Mouse (Mus musculus) hindbrain, embryonic 10.5 days (tissue): ENCODE results near the gene Btg4. TPM values are rescaled to one million over a fixed set of nuclear protein-coding genes. Genes with fewer than 3 reads are reported as not detected.
"Not testable (repeated sequence)": the region's sequence is repeated elsewhere in the genome, so short reads cannot be mapped to it uniquely, and the experiment has no call there.

Source experiments
- DNase-seq: peaks from one replicate; pipeline ENCODE4 v3.0.0-alpha.2; 2017; ENCODE audit warnings: low spot score
- H3K27ac ChIP-seq: fragments of 300-500 bp; sonication (generic); 2 replicates; pipeline ENCODE4 v1.5.1; 2016; ENCODE audit warnings: mild to moderate bottlenecking, moderate library complexity
- H3K27me3 ChIP-seq: fragments of 300-500 bp; sonication (generic); 2 replicates; pipeline ENCODE4 v1.6.1; 2016; ENCODE audit warnings: mild to moderate bottlenecking; ENCODE audit not compliant: poor library complexity, insufficient read depth, severe bottlenecking
- H3K36me3 ChIP-seq: fragments of 300-500 bp; sonication (generic); 2 replicates; pipeline ENCODE4 v1.6.1; 2016; ENCODE audit warnings: mild to moderate bottlenecking, moderate library complexity
- H3K4me1 ChIP-seq: fragments of 300-500 bp; sonication (generic); replicated peaks from 2 replicates; pipeline ENCODE4 v1.6.1; 2016; ENCODE audit warnings: mild to moderate bottlenecking
- H3K4me3 ChIP-seq: fragments of 300-500 bp; sonication (generic); 2 replicates; pipeline ENCODE4 v1.5.1; 2016; ENCODE audit warnings: mild to moderate bottlenecking, moderate library complexity
- H3K9me3 ChIP-seq: fragments of 300-500 bp; sonication (generic); 2 replicates; pipeline ENCODE4 v1.6.1; 2016; ENCODE audit warnings: mild to moderate bottlenecking, moderate library complexity
- WGBS: fragments of 180-500 bp; shearing (Covaris S2); methylation state at CpG from one replicate; pipeline ENCODE4 v1.1.7; 2016; 5-methylcytosine and 5-hydroxymethylcytosine counted together
- polyA plus RNA-seq: library from polyadenylated mRNA; unstranded; fragments of >200 nt; fragmentation: Nextera tagmentation; extraction: Ambion mirVana; gene quantifications from 2 replicates; pipeline ENCODE4 v1.2.1, GENCODE M21; 2016

Gene Btg4
- polyA plus RNA-seq, 1 experiment from 2014 or later, result not detected

DNA sequence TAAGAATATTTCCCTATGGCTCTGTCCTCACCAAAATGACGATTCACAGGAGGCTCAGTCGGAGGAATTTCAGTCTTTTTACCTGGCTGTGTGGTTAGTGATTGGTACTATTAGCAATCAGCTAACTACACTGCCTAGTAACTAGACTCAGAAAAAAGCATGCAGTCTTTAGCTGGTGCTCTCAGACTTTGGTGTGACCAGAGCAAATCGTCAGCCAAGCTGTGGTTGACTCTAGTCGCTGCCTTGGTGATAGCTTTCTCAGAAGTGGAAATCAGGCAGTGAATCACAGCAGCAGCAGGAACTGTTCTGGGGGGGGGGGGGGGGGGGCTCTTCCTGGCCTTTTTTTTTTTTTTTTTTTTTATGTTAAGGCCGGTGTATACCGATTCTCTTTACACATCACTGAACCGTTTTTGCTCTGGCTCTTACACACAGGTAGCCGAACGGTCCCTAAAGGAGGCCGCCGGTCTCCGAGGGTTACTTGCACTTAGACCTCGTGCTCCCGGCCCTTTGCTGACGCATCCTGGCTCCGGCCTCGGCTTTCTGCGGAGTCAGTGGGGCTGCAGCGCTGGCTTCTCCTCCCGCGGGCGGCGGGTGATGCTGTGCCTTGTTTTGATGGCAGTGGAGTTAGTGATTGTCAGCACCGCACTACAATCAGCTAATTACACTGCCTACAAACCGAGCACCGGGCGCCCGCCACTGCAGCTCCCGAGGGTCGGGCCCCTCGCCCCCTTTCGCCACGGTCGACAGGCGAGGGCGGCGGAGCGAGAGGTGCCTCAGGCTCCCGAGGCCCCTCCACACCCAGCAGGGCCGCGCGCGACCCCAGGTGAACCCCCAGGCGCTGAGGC lies 42.5 kb downstream of the Btg4 start:
- H3K4me3 ChIP-seq, result peak overlapping the region; percentile 75
- H3K27ac ChIP-seq, result peak overlapping the region; percentile 89
- peak; percentile 71 for DNase-seq
- peaks cover 50% of the 10 kb centered on the region for H3K27me3 ChIP-seq
- WGBS, result 2% methylated on average over 44 of the region's 44 CpGs
- H3K36me3 ChIP-seq, result no peaks in the 10 kb centered on the region
- peaks cover 24% of the 10 kb centered on the region for H3K4me1 ChIP-seq
- H3K9me3 ChIP-seq, result no peaks in the 10 kb centered on the region

DNA sequence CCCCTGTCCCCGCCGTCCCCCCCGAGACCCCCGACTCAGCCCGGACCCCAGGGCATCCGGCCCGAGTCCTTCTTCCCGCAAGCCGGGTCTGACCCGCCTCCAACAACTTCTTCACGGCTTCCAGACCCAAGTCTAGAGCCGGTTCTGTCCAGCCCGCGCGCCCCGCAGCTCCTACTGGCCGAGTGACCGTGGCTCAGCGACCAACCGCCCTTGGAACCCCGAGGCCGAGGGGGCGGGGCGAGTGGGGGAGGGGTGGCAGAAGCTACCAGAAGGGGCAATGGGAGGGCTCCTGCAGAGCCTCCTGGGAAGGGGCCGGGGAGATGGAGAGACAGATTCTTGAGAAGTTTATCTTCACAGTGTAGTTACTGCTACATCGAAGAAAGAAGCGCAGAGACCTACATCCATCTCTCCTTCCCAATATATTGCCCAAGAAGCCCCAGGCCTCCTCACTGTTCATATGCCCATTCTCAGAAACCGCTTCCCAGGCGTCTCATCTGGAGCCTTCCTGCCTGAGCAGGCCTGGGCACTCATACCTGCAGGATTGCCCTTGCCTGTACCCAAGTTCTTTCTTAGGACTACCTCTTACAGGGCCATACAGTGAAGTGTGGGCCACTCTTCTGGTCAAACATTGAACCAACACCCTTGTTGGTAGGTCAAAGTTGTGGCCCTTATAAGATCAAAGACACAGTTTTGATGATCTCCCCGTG lies 43.3 kb downstream of the Btg4 start:
- DNase-seq, result peak; percentile 74
- Histone ChIP-seq H3K27ac (peak overlapping the region; percentile 89), H3K4me1 (peaks cover 24% of the 10 kb centered on the region), H3K9me3 (no peaks in the 10 kb centered on the region), H3K27me3 (peaks cover 50% of the 10 kb centered on the region), H3K36me3 (no peaks in the 10 kb centered on the region), H3K4me3 (peak overlapping the region; percentile 75)
- 11% methylated on average over 30 of the region's 30 CpGs for WGBS

DNA sequence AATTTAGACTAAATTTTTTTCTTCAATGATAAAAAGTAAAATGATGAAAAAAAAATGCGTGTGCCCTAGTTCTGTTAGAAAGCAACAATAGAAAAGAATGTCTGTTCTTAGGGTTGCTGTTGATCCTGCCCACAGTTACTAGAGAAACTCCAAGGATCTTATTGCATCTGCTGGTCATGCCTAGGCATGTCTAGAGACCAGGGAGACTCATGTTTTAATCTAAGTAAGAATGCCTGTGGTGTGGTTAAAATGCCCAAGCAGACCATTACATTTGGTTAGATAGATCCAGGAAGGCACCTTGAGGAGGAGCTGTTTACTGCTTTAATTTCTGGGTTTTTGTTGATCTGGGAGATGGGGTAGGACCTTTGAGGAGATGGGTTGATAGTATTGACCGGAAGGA lies 45.0 kb downstream of the Btg4 start:
- peaks cover 38% of the 10 kb centered on the region for H3K27me3 ChIP-seq
- no peak overlapping the region for H3K27ac ChIP-seq

DNA sequence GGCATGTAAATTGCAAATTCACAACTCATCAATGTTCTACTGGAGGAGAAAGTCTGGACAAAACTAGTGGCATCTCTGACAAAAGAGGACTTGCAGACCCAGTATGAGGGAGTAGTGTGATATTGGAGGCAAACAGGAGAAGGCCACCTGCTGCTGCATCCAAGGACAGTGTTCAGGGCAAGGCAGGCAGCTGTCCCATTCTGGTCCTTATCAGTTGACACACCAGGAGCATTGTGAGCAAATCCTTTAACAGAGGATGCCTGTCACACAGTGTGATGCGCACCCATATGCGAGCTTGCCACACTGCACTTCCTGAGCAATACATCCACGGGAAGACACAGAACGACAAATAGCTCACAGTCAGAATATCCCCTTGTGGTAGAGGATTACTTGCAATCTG lies 54.1 kb downstream of the Btg4 start:
- Histone ChIP-seq H3K36me3 (no peaks in the 10 kb centered on the region), H3K27ac (no peak overlapping the region), H3K27me3 (no peaks in the 10 kb centered on the region), H3K4me1 (no peaks in the 10 kb centered on the region), H3K4me3 (no peak overlapping the region), H3K9me3 (no peaks in the 10 kb centered on the region)
- WGBS, result 80% methylated on average over 4 of the region's 4 CpGs
- no peak for DNase-seq

More for the DNA sequence above, 45.0 kb downstream of the Btg4 start:
- H3K4me3 ChIP-seq, result no peak overlapping the region
- 85% methylated on average over 2 of the region's 2 CpGs for WGBS
- DNase-seq, result no peak
- H3K36me3 ChIP-seq, result no peaks in the 10 kb centered on the region
- H3K4me1 ChIP-seq, result peaks cover 24% of the 10 kb centered on the region
- H3K9me3 ChIP-seq, result no peaks in the 10 kb centered on the region

DNA sequence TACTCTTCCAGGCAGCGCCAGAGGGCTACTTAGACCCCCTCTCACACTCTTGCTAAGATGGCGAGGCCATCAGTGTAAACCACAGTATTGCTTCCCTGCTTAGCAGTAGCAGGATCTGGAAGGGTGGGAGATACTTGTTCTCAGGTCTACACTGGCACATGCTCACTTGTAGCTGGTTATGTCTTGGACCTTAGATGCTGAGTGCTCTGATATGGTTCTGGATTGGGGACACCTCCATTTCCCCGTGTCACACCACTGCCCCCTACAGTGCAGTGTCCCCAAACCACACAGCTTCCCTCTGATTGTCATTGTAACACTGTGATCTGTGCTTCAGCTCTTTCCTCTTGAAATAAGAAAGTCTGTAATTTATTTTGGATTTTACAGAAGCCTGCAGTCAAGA lies 76.3 kb downstream of the Btg4 start:
- no peak overlapping the region for H3K27ac ChIP-seq
- WGBS, result 66% methylated on average over 3 of the region's 3 CpGs
- DNase-seq, result peak; percentile 19
- no peaks in the 10 kb centered on the region for H3K4me1 ChIP-seq
- H3K4me3 ChIP-seq, result no peak overlapping the region
- no peaks in the 10 kb centered on the region for H3K27me3 ChIP-seq
- no peaks in the 10 kb centered on the region for H3K36me3 ChIP-seq
- H3K9me3 ChIP-seq, result no peaks in the 10 kb centered on the region

DNA sequence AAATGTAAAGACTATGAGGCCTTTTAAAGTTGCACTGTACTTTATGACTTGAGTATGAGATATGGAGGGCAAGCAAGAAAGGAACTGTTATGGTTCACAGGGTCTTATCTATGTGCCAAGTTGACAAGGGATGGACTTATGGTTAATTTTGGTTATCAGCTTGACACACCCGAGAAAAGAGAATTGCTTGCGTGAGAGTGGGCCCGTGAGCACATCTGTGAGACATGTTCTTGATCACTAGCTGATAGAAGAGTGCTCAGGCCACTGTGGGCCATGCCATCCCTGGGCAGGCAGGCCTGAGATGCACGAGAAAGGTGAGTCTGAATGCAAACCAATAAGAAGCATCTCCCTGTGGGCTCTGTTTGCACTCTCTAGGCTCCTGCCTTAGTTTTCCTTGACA lies 76.7 kb downstream of the Btg4 start:
- H3K27ac ChIP-seq, result no peak overlapping the region
- H3K4me1 ChIP-seq, result no peaks in the 10 kb centered on the region
- WGBS, result 84% methylated on average over 4 of the region's 4 CpGs
- no peaks in the 10 kb centered on the region for H3K9me3 ChIP-seq
- no peak overlapping the region for H3K4me3 ChIP-seq
- DNase-seq, result no peak
- H3K27me3 ChIP-seq, result no peaks in the 10 kb centered on the region
- H3K36me3 ChIP-seq, result no peaks in the 10 kb centered on the region

DNA sequence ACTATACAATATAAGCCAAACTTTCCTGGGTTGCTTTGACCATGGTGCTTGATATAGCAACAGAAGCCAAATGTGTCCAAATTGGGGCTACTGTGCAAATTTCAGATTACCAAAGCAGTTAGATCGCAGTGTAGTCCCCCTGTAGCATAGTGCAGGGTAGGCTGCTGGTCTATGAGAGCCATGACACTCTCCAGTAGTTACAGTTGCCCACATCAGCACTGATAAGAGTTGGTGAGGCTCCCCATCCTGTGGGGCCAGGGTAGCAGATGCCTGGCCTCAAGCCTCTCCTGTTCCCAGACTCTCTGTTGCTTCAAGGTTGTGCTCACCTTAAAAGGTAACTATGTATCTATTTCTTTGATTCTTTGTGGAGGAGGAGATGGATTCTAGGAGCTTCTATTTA lies 77.1 kb downstream of the Btg4 start:
- no peaks in the 10 kb centered on the region for H3K36me3 ChIP-seq
- no peak overlapping the region for H3K27ac ChIP-seq
- WGBS, result 75% methylated on average over 1 of the region's 1 CpGs
- H3K4me3 ChIP-seq, result no peak overlapping the region
- no peaks in the 10 kb centered on the region for H3K4me1 ChIP-seq
- DNase-seq, result no peak
- no peaks in the 10 kb centered on the region for H3K9me3 ChIP-seq
- no peaks in the 10 kb centered on the region for H3K27me3 ChIP-seq

DNA sequence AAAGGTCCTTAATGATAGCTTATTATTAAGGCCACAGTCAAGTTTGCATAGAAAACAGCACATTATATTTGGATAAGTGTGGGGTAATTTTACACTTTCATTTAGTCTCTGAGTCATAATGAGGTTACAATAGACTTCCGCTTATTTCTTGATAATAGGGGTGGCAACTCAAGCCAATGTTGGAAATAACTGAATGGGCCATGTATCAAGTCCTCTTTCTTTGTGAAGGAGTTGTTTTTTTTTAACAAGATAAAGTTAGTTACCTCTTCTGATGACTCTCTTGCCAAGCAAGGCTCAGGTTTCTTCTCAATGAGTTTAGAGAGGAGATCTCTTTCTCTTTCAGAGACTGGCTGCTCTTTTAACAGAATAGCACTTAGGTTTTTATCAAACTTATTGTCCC lies 77.6 kb downstream of the Btg4 start:
- 92% methylated on average over 1 of the region's 1 CpGs for WGBS
- no peaks in the 10 kb centered on the region for H3K4me1 ChIP-seq
- no peaks in the 10 kb centered on the region for H3K9me3 ChIP-seq
- H3K27me3 ChIP-seq, result no peaks in the 10 kb centered on the region
- H3K4me3 ChIP-seq, result no peak overlapping the region
- H3K27ac ChIP-seq, result no peak overlapping the region
- no peaks in the 10 kb centered on the region for H3K36me3 ChIP-seq
- DNase-seq, result no peak

DNA sequence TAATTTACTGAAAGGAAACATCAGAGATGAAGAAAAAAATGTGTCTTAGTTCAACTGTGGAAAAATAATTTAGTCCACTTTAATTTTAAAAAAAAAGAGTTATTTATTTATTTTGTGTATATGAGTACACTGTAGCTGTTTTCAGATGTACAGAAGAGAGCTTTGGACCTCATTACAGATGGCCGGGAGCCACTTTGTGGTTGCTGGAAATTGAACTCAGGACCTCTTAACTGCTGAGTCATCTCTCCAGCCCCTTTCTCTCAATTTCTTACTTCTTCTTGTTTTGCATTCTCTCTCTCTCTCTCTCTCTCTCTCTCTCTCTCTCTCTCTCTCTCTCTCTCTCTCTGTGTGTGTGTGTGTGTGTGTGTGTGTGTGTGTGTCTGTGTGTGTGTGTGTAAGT lies 78.7 kb downstream of the Btg4 start:
- H3K27ac ChIP-seq, H3K36me3 ChIP-seq, H3K4me3 ChIP-seq, H3K9me3 ChIP-seq, H3K4me1 ChIP-seq, H3K27me3 ChIP-seq, DNase-seq: not testable (repeated sequence)
- WGBS, result 92% methylated on average over 1 of the region's 1 CpGs

DNA sequence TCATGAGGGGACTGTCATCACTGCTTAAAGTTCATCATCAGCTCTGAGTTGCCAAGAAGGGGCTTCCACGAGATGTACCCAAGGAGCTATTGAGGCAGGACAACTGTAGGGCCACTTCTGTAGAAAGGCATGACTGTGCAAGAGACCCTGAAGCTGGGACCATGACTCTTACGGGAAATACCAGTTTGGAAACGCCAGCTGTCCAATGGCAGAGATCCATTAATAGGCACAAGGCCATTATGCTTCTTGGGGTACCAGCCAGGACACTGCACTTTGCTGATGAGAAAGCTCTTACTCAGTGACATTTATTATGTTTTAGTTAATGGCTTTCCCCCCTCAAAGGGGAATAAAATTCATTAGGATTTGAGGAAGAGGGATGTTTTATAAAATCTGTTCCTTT lies 80.0 kb downstream of the Btg4 start:
- Histone ChIP-seq H3K27me3 (no peaks in the 10 kb centered on the region), H3K4me3 (no peak overlapping the region), H3K36me3 (no peaks in the 10 kb centered on the region), H3K9me3 (no peaks in the 10 kb centered on the region), H3K27ac (no peak overlapping the region), H3K4me1 (no peaks in the 10 kb centered on the region)
- DNase-seq, result no peak
- WGBS, result 82% methylated on average over 3 of the region's 3 CpGs

DNA sequence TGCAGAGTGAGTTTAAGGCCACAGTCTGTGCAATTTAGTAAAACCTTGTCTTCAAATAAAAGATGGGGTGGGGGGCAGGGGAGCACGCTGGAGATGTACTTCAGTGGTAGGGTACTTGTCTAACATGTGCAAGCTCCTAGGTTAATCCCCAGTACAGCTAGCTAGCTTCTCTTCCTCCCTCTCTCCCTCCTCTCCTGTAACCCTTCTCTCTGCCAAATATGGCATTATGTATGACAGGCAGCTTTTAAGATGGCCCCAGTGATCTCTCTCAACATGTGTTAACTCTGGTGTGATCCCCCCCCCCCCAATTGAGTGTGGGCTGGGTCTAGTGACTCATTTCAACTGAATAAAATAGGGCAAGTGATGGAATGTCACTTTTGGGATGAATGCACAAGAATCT lies 82.7 kb downstream of the Btg4 start:
- Histone ChIP-seq H3K4me3 (no peak overlapping the region), H3K27ac (no peak overlapping the region), H3K36me3 (no peaks in the 10 kb centered on the region), H3K4me1 (no peaks in the 10 kb centered on the region), H3K9me3 (no peaks in the 10 kb centered on the region), H3K27me3 (no peaks in the 10 kb centered on the region)
- no peak for DNase-seq
- 89% methylated on average over 1 of the region's 1 CpGs for WGBS

DNA sequence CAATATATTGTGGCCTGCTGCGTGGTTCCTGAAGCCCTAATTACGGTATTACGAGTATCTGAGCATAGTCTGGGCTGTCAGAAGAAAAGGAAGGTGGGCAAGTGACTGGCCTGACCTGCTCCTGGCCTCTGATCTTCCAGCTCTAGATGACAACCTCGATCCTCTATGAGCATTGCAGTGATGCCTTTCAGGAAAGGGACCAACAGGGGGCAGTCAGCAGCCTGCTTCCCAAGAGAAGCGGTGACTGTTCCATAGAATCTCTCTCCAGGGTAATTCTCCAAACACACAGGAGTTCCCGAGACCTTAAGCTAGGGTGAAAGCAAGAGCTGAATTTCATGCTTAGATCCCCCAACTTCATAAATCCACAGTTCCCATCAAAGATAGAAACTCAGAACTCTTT lies 83.5 kb downstream of the Btg4 start:
- Histone ChIP-seq H3K9me3 (no peaks in the 10 kb centered on the region), H3K27ac (no peak overlapping the region)
- 73% methylated on average over 6 of the region's 6 CpGs for WGBS

DNA sequence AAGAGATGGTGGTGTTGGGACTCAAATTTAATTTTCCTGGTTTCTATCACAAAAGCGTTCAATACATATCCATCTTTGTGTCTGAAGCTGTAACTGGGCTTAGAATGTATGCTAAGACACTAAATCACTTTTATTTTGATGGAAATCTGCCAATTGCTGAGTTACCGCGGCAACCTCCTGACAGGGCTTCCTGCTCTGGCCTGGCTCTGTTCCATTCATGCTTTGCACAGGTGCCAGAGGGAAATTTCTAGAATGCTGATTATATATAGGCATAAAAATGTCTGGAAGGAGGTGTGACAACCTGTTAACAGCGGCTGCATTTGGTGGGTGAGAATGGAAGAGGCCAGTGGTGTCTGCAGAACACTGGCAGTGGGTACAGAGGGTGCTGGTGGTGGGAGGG lies 85.8 kb downstream of the Btg4 start:
- Histone ChIP-seq H3K4me3 (no peak overlapping the region), H3K27me3 (no peaks in the 10 kb centered on the region; the same call in 1 of the 2 replicates), H3K9me3 (no peaks in the 10 kb centered on the region), H3K27ac (no peak overlapping the region), H3K4me1 (0 out of 2 replicates have a peak, but pooled peaks cover 2% of the 10 kb centered on the region), H3K36me3 (no peaks in the 10 kb centered on the region)
- WGBS, result 92% methylated on average over 4 of the region's 4 CpGs
- no peak for DNase-seq

More for the DNA sequence above, 83.5 kb downstream of the Btg4 start:
- Histone ChIP-seq H3K36me3 (no peaks in the 10 kb centered on the region), H3K4me1 (0 out of 2 replicates have a peak, but pooled peaks cover 2% of the 10 kb centered on the region), H3K4me3 (no peak overlapping the region), H3K27me3 (no peaks in the 10 kb centered on the region)
- DNase-seq, result no peak
